In genomic region chr1:194851242-194852064, GRCm38 (mm10) we compare ENCODE assay signal across 17 mouse cellular contexts.
DNase-seq lines count a peak whose midpoint lies in the region; ATAC-seq lines count a peak whose summit lies in the region.
"Had no signal": no experiment of that assay in that cellular context is flagged by ENCODE, and none has a peak within 500 bp of the region (broad histone marks: within the 10 kb centered on the region; RNA-seq: fewer than 3 reads in every experiment).

No protein-coding gene starts in this region.

- no peak for DNase-seq in frontal cortex, postnatal 25 days (ENCODE audit: low spot score in 2 of 2)
- peak; percentile 13 to 16 for DNase-seq in right cerebral cortex, adult 2 months (ENCODE audit: low spot score in 2 of 2)
- no peak for DNase-seq in right cerebral cortex, postnatal 36 days (ENCODE audit: low spot score in 2 of 2)
- no peak for DNase-seq in hindbrain, embryonic 14.5 days (ENCODE audit: low spot score)
- peak; percentile 51 for DNase-seq in retina, postnatal 1 day
- DNase-seq in B cell, adult 2 months = no peak
- no peak for DNase-seq in ovary, postnatal 36 days (ENCODE audit: low spot score)
- DNase-seq: adrenal gland, postnatal 10 days; cerebellum, adult 8-10 months; heart, postnatal 14 days; lung, embryonic 14.5 days had no signal

- no peaks in the 10 kb centered on the region for H3K9me3 ChIP-seq in hindbrain, embryonic 14.5 days (ENCODE audit: control insufficient read depth, low read length)
- H3K9me3 ChIP-seq: neural tube, embryonic 12.5 days had no signal

- no peak overlapping the region for H3K4me3 ChIP-seq in hindbrain, embryonic 14.5 days (replicated peaks; ENCODE audit: low read length)
- H3K4me3 ChIP-seq: layer of hippocampus, adult 2 months; neural tube, embryonic 12.5 days had no signal

- 0 out of 2 replicates have a peak, but pooled peaks cover 8% of the 10 kb centered on the region for H3K4me1 ChIP-seq in hindbrain, embryonic 14.5 days (replicated peaks; ENCODE audit: control insufficient read depth, insufficient read depth, low read length)
- H3K4me1 ChIP-seq: neural tube, embryonic 12.5 days had no signal

- H3K4me2 ChIP-seq in hindbrain, embryonic 14.5 days (replicated peaks) = no peak overlapping the region
- H3K4me2 ChIP-seq: lung, embryonic 14.5 days; neural tube, embryonic 12.5 days had no signal

- 0 out of 2 replicates have a peak, but pooled peaks have one; percentile 38 for ATAC-seq in frontal cortex, adult (ENCODE audit: low TSS enrichment)
- ATAC-seq in hindbrain, embryonic 14.5 days (ENCODE audit: low FRiP score) = peak; percentile 37; the same call in 1 of the 2 replicates
- ATAC-seq: intestine, postnatal 0 days had no signal

- H3K27me3 ChIP-seq in hindbrain, embryonic 14.5 days (ENCODE audit: control insufficient read depth, insufficient read depth, low read length) = no peaks in the 10 kb centered on the region
- H3K27me3 ChIP-seq: neural tube, embryonic 12.5 days had no signal

- peak overlapping the region; percentile 52 for H3K27ac ChIP-seq in hindbrain, embryonic 14.5 days
- H3K27ac ChIP-seq: kidney, postnatal 0 days; layer of hippocampus, adult 2 months; macrophage; neural tube, embryonic 12.5 days had no signal

- H3K36me3 ChIP-seq in hindbrain, embryonic 14.5 days (replicated peaks; ENCODE audit: control insufficient read depth, insufficient read depth) = no peaks in the 10 kb centered on the region
- H3K36me3 ChIP-seq: neural tube, embryonic 12.5 days had no signal

- H3K9ac ChIP-seq in hindbrain, embryonic 14.5 days = no peak overlapping the region
- H3K9ac ChIP-seq: lung, embryonic 14.5 days; neural tube, embryonic 12.5 days had no signal

- WGBS in hindbrain, embryonic 14.5 days = 62% methylated on average over 4 of the region's 4 CpGs

Comparison
In these comparisons a context has a peak if more than half of its experiments do, and no peak if none do; other contexts are left out.
1. DNase-seq: peak in right cerebral cortex, adult 2 months (2 of 2) and retina, postnatal 1 day (single experiment); none in frontal cortex, postnatal 25 days (0 of 2), right cerebral cortex, postnatal 36 days (0 of 2), hindbrain, embryonic 14.5 days (single experiment), B cell, adult 2 months (0 of 2) and ovary, postnatal 36 days (single experiment).